Mouse (Mus musculus): ENCODE measurements around the gene Olfr305. TPM values are rescaled to one million over a fixed set of nuclear protein-coding genes. Genes with fewer than 3 reads are reported as not detected.

Gene Olfr305
- not detected for polyA plus RNA-seq (2017; shearing (Covaris generic))

GRCm38 (mm10) chr7:86366828-86367227 is at the start of gene Olfr305:
Olfr305 (minus strand) TSS chr7:86366928.

GRCm38 (mm10) chr7:86403546-86403945 is 36.8 kb upstream of the Olfr305 start, which contains the start of gene Olfr301:
Olfr301 (plus strand) TSS chr7:86403846.

DNA sequence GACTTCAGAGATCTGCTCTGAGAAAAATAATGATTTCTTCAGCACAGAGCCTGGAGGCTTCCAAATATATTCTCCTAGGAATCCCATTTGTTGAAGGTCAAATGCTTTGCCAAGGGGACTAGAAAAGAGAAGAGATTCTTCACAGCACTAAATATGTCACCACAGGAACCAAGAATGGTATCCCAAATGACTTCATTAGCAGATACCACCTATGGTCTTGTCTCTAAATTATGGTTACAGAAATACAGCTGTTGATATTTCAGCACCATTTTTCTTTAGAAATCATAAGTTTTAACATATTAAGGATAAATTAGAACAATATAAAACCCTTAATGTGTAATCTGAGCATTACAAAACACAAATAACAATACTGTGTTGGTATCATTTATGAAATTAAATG is 31.0 kb upstream of the Olfr305 start, which contains the start of gene Olfr303:
Gene Olfr303, minus strand, starts transcription at position 101 of the 400 bp plus-strand sequence.

DNA sequence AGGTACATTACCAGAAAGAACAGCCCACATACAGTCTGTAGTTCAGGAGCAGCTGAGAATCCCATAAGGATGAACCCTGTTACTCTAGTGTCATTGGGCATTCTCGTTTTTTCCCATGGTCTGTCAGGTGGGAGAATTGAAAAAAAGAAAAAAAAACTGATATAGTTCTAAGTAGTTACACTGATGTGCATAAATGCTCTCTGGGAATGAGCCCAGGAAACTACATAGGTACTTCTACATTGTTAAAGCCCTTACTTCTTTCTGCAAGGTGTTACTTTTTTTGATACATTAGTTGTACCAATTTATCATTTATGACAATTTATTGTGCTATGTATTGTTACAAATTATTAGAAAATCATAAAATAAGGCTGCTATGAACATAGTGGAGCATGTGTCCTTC is 19.8 kb upstream of the Olfr305 start, which contains the start of gene Olfr304:
Gene Olfr304, minus strand, starts transcription at position 101 of the 400 bp plus-strand sequence.

DNA sequence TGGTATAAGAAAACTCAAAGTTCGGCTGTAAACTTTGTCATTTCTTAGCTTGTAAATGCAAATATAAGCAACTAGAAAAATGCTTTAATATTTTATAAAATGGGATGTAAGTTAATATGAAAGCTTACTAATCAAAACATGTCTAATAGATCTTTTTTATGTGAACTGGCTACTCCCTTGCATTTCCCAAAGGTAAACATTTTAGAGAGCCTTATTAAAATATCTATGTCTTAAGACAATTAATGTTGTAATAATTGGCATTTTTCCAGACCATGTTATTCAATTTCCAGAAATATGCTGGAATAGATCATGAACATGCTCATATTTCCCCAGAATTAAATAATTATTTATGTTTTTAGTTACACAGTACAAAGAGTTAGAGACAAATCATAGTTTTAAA is 29.2 kb downstream of the Olfr305 start, which contains the start of gene Olfr307:
Gene Olfr307, minus strand, starts transcription at position 101 of the 400 bp plus-strand sequence.

GRCm38 (mm10) chr7:86325530-86325929 is 41.2 kb downstream of the Olfr305 start, which contains the start of gene Olfr308:
Olfr308 (minus strand) TSS chr7:86325630.

DNA sequence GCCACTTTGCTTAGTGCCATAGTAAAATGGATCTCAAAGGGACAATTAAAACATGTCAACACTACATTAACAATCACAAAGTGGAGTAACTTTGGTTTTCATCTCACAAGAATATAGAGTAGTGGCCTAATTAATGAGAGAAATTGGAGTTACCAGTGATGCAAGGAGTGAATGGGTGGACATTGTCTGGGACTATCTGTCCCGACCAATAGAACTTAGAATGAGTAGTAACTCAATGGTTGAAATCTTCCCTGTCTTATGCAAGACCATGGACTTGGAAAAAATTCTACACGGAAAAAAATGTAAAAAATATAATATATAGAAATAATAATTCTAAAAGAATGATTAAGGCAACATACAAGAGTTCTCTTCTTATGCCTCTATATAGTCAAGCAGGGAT is 53.1 kb downstream of the Olfr305 start, which contains the start of gene Olfr309:
Gene Olfr309, minus strand, starts transcription at position 101 of the 400 bp plus-strand sequence.

Other genes with a start within 250 kb of the Olfr305 start
- not detected for gene Vmn2r75, start 195.2 kb downstream of the Olfr305 start, polyA plus RNA-seq (2017; shearing (Covaris generic))
- gene Vmn2r76, start 120.6 kb downstream of the Olfr305 start, polyA plus RNA-seq (2017; shearing (Covaris generic)), result 0.09 TPM
- not detected for gene Olfr310, start 89.8 kb downstream of the Olfr305 start, polyA plus RNA-seq (2017; shearing (Covaris generic))
- gene Olfr309, start 53.2 kb downstream of the Olfr305 start, polyA plus RNA-seq (2017; shearing (Covaris generic)), result not detected
- gene Olfr308, start 41.3 kb downstream of the Olfr305 start, polyA plus RNA-seq (2017; shearing (Covaris generic)), result not detected
- not detected for gene Olfr307, start 29.3 kb downstream of the Olfr305 start, polyA plus RNA-seq (2017; shearing (Covaris generic))
- gene Olfr304, start 19.7 kb upstream of the Olfr305 start, polyA plus RNA-seq (2017; shearing (Covaris generic)), result not detected
- not detected for gene Olfr303, start 30.9 kb upstream of the Olfr305 start, polyA plus RNA-seq (2017; shearing (Covaris generic))
- gene Olfr301, start 36.9 kb upstream of the Olfr305 start, polyA plus RNA-seq (2017; shearing (Covaris generic)), result not detected
- not detected for gene Olfr299, start 93.0 kb upstream of the Olfr305 start, polyA plus RNA-seq (2017; shearing (Covaris generic))
- gene Olfr298, start 125.6 kb upstream of the Olfr305 start, polyA plus RNA-seq (2017; shearing (Covaris generic)), result not detected
- gene Olfr297, start 153.0 kb upstream of the Olfr305 start, polyA plus RNA-seq (2017; shearing (Covaris generic)), result not detected
- 0.29 TPM for gene Olfr295, start 216.9 kb upstream of the Olfr305 start, polyA plus RNA-seq (2017; shearing (Covaris generic))
- gene Olfr294, start 249.7 kb upstream of the Olfr305 start, polyA plus RNA-seq (2017; shearing (Covaris generic)), result not detected